Mouse (Mus musculus) megakaryocyte, embryonic 14.5 days (primary cell): ENCODE measurements around the gene Cpm.

Source experiments
- FLI1 ChIP-seq: IDR thresholded peaks from 2 replicates; pipeline ENCODE4 v1.6.1; 2012; ENCODE audit warnings: low read length, inconsistent platforms, mixed read lengths
- GATA1 ChIP-seq: IDR thresholded peaks from 3 replicates; pipeline ENCODE4 v1.6.1; 2012; ENCODE audit warnings: mixed read lengths, low read length, inconsistent platforms, borderline replicate concordance

GRCm38 (mm10) chr10:117647964-117648472 is 18.7 kb downstream of the Cpm start:
- TF ChIP-seq GATA1: no peak
- TF ChIP-seq FLI1: no peak
